Comparison of ENCODE assay signal across 38 mouse cellular contexts in genomic region chr1:144149997-144150396, GRCm38 (mm10). TPM values are rescaled to one million over a fixed set of nuclear protein-coding genes. Genes with fewer than 3 reads are reported as not detected.
"Had no signal": no experiment of that assay in that cellular context is flagged by ENCODE, and none has a peak within 500 bp of the region (broad histone marks: within the 10 kb centered on the region; RNA-seq: fewer than 3 reads in every experiment).

No protein-coding gene starts in this region.

- H3K36me3 ChIP-seq: limb, embryonic 10.5 days; limb, embryonic 12.5 days; limb, embryonic 13.5 days; limb, embryonic 15.5 days; liver, embryonic 12.5 days; liver, embryonic 13.5 days; liver, embryonic 15.5 days; lung, embryonic 15.5 days; midbrain, embryonic 10.5 days; midbrain, embryonic 12.5 days; midbrain, embryonic 13.5 days; midbrain, embryonic 15.5 days; neural tube, embryonic 12.5 days had no signal

- DNase-seq: left cerebral cortex, postnatal 4 days; liver; liver, embryonic 13.5 days; liver, postnatal 0 days; lung, adult 18-20 months; lung, adult 2 months; lung, embryonic 14.5 days; lung, postnatal 10 days; lung, postnatal 14 days; lung, postnatal 36 days; lung, postnatal 4 days; midbrain, embryonic 14.5 days had no signal

- H3K27ac ChIP-seq: limb, embryonic 10.5 days; limb, embryonic 12.5 days; limb, embryonic 13.5 days; limb, embryonic 15.5 days; liver, embryonic 12.5 days; liver, embryonic 13.5 days; liver, embryonic 14.5 days; liver, embryonic 15.5 days; lung, embryonic 15.5 days; macrophage; midbrain, embryonic 10.5 days; midbrain, embryonic 12.5 days; midbrain, embryonic 13.5 days; midbrain, embryonic 15.5 days; neural tube, embryonic 12.5 days had no signal

- H3K4me1 ChIP-seq: limb, embryonic 10.5 days; limb, embryonic 12.5 days; limb, embryonic 13.5 days; limb, embryonic 15.5 days; liver, embryonic 12.5 days; liver, embryonic 13.5 days; liver, embryonic 15.5 days; lung, embryonic 15.5 days; megakaryocyte, embryonic 14.5 days; midbrain, embryonic 10.5 days; midbrain, embryonic 12.5 days; midbrain, embryonic 13.5 days; neural tube, embryonic 12.5 days had no signal

- H3K27me3 ChIP-seq: limb, embryonic 12.5 days; limb, embryonic 13.5 days; limb, embryonic 15.5 days; liver, embryonic 12.5 days; liver, embryonic 13.5 days; liver, embryonic 15.5 days; lung, embryonic 15.5 days; megakaryocyte, embryonic 14.5 days; midbrain, embryonic 12.5 days; midbrain, embryonic 13.5 days; midbrain, embryonic 15.5 days; neural tube, embryonic 12.5 days had no signal

- H3K4me3 ChIP-seq: limb, embryonic 10.5 days; limb, embryonic 12.5 days; limb, embryonic 13.5 days; limb, embryonic 15.5 days; liver, embryonic 12.5 days; liver, embryonic 13.5 days; liver, embryonic 15.5 days; lung, embryonic 15.5 days; megakaryocyte, embryonic 14.5 days; midbrain, embryonic 10.5 days; midbrain, embryonic 12.5 days; midbrain, embryonic 13.5 days; midbrain, embryonic 15.5 days; myocyte; neural tube, embryonic 12.5 days had no signal

- H3K9ac ChIP-seq: limb, embryonic 12.5 days; limb, embryonic 13.5 days; limb, embryonic 15.5 days; liver, embryonic 12.5 days; liver, embryonic 13.5 days; liver, embryonic 14.5 days; liver, embryonic 15.5 days; liver, postnatal 0 days; lung, embryonic 14.5 days; lung, embryonic 15.5 days; midbrain, embryonic 12.5 days; midbrain, embryonic 13.5 days; midbrain, embryonic 15.5 days; neural tube, embryonic 12.5 days had no signal

- H3K4me2 ChIP-seq: limb, embryonic 12.5 days; limb, embryonic 13.5 days; limb, embryonic 15.5 days; liver, embryonic 11.5 days; liver, embryonic 12.5 days; liver, embryonic 13.5 days; liver, embryonic 15.5 days; lung, embryonic 14.5 days; lung, embryonic 15.5 days; midbrain, embryonic 11.5 days; midbrain, embryonic 12.5 days; midbrain, embryonic 13.5 days; midbrain, embryonic 15.5 days; neural tube, embryonic 12.5 days had no signal

- H3K9me3 ChIP-seq: limb, embryonic 10.5 days; limb, embryonic 12.5 days; limb, embryonic 13.5 days; limb, embryonic 15.5 days; liver, embryonic 12.5 days; liver, embryonic 13.5 days; liver, embryonic 15.5 days; lung, embryonic 15.5 days; megakaryocyte, embryonic 14.5 days; midbrain, embryonic 10.5 days; midbrain, embryonic 12.5 days; midbrain, embryonic 13.5 days; midbrain, embryonic 15.5 days; neural tube, embryonic 12.5 days had no signal

RNA-seq across cellular contexts. Expression of gene Rgs13, which starts 27.2 kb away (rescaled TPM):
- total RNA-seq: megakaryocyte progenitor cell, adult 5-6 weeks; megakaryocyte, adult 5-6 weeks; megakaryocyte-erythroid progenitor cell, adult 5-6 weeks; monocyte, adult 5-6 weeks had no signal
- polyA plus RNA-seq: limb, embryonic 10.5 days; limb, embryonic 11.5 days; limb, embryonic 12.5 days; limb, embryonic 13.5 days; liver, adult 2 months; liver, embryonic 11.5 days; liver, embryonic 12.5 days; liver, embryonic 13.5 days; liver, embryonic 14.5 days; liver, embryonic 15.5 days; liver, embryonic 16.5 days; liver, postnatal 0 days; lung, adult 2 months; lung, embryonic 14.5 days; lung, postnatal 0 days; macrophage; myocyte had no signal
